Mouse (Mus musculus) megakaryocyte, embryonic 14.5 days (primary cell): ENCODE data around the gene Rnase2b. TPM values are rescaled to one million over a fixed set of nuclear protein-coding genes. Genes with fewer than 3 reads are reported as not detected.
"Not testable (repeated sequence)": the region's sequence is repeated elsewhere in the genome, so short reads cannot be mapped to it uniquely, and the experiment has no call there.

Source experiments
- H3K27me3 ChIP-seq: replicated peaks from 2 replicates; pipeline ENCODE3; 2012; ENCODE audit warnings: inconsistent platforms
- H3K36me3 ChIP-seq: replicated peaks from 2 replicates; pipeline ENCODE3; 2012; ENCODE audit warnings: low read length, inconsistent platforms, mixed read lengths
- H3K4me1 ChIP-seq: 2 replicates; pipeline ENCODE4 v1.6.1; 2012; ENCODE audit warnings: inconsistent platforms
- H3K4me3 ChIP-seq: replicated peaks from 2 replicates; pipeline ENCODE3; 2012; ENCODE audit warnings: moderate library complexity, mild to moderate bottlenecking, inconsistent platforms
- H3K9me3 ChIP-seq: 2 replicates; pipeline ENCODE4 v1.6.1; 2012; ENCODE audit warnings: inconsistent platforms
- FLI1 ChIP-seq: IDR thresholded peaks from 2 replicates; pipeline ENCODE4 v1.6.1; 2012; ENCODE audit warnings: low read length, inconsistent platforms, mixed read lengths
- GATA1 ChIP-seq: IDR thresholded peaks from 3 replicates; pipeline ENCODE4 v1.6.1; 2012; ENCODE audit warnings: mixed read lengths, low read length, inconsistent platforms, borderline replicate concordance
- polyA plus RNA-seq: library from polyadenylated mRNA; stranded (reverse); fragments of >175 nt; gene quantifications from 2 replicates; pipeline ENCODE4 v1.2.3, GENCODE M21; 2012; ENCODE audit warnings: low replicate concordance; ENCODE audit not compliant: insufficient read depth

The Rnase2b gene
- polyA plus RNA-seq, 1 experiment, result not detected

DNA sequence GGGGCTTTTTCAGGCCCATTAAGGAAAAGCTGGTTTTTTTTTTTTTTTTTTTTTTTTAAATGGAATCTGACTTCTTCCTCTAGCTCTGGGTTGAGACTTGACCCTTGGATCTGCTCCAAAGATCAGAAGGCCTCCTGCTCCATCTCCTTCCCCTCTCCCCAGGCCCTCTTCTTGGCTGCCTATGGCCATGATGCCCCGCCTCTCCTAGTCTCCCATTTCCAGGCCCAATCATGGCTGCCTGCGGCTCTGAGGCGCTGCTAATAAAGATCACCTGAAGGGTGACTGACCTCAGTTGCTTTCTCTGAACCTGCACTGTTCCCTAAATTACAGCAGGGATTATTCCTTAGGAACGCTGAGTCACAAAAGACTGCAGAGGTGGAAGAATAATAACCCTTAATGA, 11.8 kb downstream of the Rnase2b start:
- H3K4me1 ChIP-seq, result no peaks in the 10 kb centered on the region

DNA sequence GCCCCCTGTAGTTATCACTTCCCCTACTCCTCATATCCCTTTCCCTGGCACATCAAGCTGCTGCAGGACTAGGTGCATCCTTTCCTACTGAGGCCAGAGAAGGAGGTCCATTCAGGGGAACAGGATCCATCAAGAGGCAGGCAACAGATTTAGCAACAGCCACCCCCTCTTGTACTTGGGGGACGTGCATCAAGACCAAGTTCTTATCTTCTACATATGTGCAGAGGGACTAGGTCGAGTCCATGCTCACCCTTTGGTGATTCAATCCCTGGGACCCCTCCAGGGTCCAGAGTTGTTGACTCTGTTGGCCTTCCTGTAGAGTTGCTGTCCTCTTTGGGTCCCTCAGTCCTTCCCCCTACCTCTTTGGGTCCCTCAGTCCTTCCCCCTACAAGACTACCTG, 19.0 kb downstream of the Rnase2b start:
- H3K27me3 ChIP-seq, H3K4me3 ChIP-seq, H3K9me3 ChIP-seq, H3K36me3 ChIP-seq, H3K4me1 ChIP-seq: not testable (repeated sequence)

More for the DNA sequence above, 11.8 kb downstream of the Rnase2b start:
- Histone ChIP-seq H3K27me3 (no peaks in the 10 kb centered on the region), H3K36me3 (no peaks in the 10 kb centered on the region), H3K9me3 (no peaks in the 10 kb centered on the region), H3K4me3 (no peak overlapping the region)
- TF ChIP-seq FLI1, result no peak
- TF ChIP-seq GATA1, result no peak

DNA sequence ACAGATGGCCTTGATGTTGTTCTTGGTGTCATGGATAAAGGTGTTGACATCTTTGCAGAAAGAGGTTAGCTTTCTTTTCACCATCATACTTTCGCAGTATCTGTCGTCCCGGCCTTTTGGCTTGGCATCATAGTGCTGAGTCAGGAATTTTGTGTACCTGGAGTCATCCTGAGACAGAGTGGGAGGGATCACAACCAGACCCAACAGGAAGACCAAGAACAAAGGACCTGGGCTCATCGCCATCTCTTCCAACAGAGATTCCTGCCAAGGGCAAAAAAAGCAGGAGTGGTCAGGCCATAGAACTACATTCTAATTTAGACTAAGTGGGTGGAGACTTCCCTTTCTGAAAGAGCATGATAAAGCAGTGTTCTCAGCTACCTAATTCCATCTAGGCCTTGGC, 33.6 kb downstream of the Rnase2b start:
- TF ChIP-seq FLI1 (no peak), GATA1 (no peak)
- H3K4me3 ChIP-seq, result no peak overlapping the region

DNA sequence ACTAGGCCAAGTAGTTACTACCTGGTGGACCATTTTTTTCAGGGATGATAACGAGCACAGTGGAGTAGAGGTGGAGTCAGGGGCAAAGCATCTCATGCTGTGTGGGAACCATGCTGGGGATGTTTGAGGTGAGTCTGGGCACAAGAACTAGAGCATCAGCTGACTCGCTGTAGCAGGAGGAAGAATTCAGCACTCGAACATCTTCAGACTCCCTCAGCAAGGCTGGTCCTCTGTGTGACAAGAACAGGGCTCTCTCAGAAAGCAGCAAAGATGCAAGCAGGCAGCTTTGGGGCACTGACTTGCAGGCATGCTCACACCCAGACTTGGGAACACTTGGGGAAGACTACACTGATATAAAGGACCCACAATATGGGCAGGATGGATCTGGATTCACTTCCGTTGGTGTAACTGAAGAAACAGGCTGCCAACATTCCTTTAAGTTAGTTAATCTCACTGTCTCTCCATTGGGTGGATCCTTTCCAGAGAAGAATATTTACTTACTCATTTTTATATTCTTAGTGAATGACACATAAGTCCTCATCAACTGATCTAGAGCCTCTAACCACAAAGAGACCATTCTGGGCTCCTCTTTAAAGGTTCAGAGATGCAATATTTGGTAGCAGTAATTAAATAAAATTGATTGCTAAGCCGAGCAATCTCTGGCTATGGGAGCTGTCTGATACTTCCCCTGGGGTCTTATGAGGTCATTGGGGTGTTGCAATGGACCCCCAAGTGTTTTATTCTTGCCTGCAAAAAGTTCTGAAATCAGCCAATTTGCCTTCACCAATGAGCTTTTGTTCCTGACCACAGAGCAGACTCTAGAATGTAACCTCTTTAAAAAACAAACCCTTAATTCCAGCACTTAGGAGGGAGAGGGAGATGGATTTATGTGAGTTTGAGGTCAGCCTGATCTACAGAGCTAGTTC, 37.3 kb downstream of the Rnase2b start, which contains the start of gene Ang2:
Gene Ang2 (minus strand): TSS at position 51 of the 926 bp plus-strand sequence.
- Histone ChIP-seq H3K4me3 (no peak within 1 kb of the TSS), H3K36me3 (no peaks in the 10 kb centered on the region), H3K4me1 (peaks cover 7% of the 10 kb centered on the region), H3K27me3 (no peaks in the 10 kb centered on the region), H3K9me3 (no peaks in the 10 kb centered on the region)
- no peak for TF ChIP-seq FLI1
- no peak for TF ChIP-seq GATA1

More for the DNA sequence above, 33.6 kb downstream of the Rnase2b start:
- Histone ChIP-seq H3K27me3 (no peaks in the 10 kb centered on the region), H3K4me1 (peaks cover 7% of the 10 kb centered on the region), H3K9me3 (no peaks in the 10 kb centered on the region), H3K36me3 (no peaks in the 10 kb centered on the region)

DNA sequence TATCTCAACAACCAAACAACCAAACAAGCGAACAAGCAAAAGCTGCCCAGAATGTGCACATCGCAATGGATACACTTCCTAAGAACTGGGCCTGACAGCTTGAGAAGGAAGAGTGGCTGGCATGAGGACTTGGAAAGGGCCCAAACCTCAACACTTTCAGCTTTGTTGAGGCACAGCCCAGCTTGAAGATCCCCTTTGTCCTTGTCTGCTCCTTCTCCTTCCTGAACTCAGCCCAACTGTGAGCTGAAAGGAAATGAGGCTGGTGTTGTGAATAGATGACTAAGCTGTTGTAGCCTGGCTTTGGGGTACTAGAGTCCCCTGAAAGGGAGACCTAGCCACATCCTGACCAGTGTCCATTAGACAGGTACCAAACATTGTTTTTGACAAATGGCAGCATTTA, 38.0 kb downstream of the Rnase2b start:
- Histone ChIP-seq H3K4me3 (no peak overlapping the region), H3K9me3 (no peaks in the 10 kb centered on the region), H3K4me1 (peaks cover 7% of the 10 kb centered on the region), H3K27me3 (no peaks in the 10 kb centered on the region), H3K36me3 (no peaks in the 10 kb centered on the region)
- no peak for TF ChIP-seq GATA1
- no peak for TF ChIP-seq FLI1

DNA sequence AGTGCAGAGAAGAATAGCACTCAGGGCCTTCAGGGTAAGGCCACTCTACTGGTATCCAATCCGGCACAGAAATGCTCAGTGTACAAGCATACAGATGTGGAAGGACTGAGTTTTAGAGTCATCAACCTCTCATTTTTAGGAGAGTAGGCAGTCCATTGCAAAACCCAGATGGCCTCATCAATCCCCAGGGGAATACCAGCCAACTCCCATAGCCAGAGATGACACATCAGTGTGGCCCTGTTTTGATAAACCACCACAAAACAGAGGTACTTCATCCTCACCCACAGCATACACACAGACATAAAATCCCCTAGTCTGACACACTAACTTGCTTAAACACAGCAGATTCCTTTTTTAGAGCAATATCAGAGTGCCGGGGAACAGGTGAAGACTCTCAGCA, 38.4 kb downstream of the Rnase2b start:
- TF ChIP-seq GATA1, result no peak
- Histone ChIP-seq H3K9me3 (no peaks in the 10 kb centered on the region), H3K4me3 (no peak overlapping the region)

DNA sequence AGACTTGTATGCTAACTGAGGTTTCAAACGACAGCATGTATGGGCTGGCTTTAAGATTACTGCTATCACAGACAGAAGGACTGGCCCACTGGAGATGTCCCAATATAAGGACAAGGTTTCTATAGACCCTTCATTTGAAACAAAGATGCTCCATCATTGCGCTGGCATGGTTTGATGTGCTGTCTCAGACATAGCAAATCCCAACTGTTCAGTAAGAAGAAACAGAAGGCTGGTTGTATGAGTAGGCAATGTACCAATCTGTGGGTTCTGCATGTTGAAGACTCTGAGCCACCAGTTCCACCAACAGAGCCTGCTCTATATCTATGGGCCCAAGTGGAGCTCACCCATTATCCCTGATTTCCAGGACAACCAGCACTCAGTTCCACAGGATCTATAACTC, 41.1 kb downstream of the Rnase2b start, which contains the start of gene Ear14:
Gene Ear14 (plus strand): TSS at position 277 of the 400 bp plus-strand sequence.
- Histone ChIP-seq H3K9me3 (no peaks in the 10 kb centered on the region), H3K4me1 (peaks cover 7% of the 10 kb centered on the region), H3K27me3 (no peaks in the 10 kb centered on the region), H3K4me3 (no peak within 1 kb of the TSS), H3K36me3 (no peaks in the 10 kb centered on the region)
- TF ChIP-seq FLI1, result no peak
- TF ChIP-seq GATA1, result no peak

More for the DNA sequence above, 38.4 kb downstream of the Rnase2b start:
- Histone ChIP-seq H3K4me1 (peaks cover 7% of the 10 kb centered on the region), H3K27me3 (no peaks in the 10 kb centered on the region), H3K36me3 (no peaks in the 10 kb centered on the region)

Other genes with a start within 250 kb of the Rnase2b start
- 14.5 and 15.9 TPM in 2 replicates for gene Osgep, start 237.4 kb upstream of the Rnase2b start, polyA plus RNA-seq
- 13.9 and 87.6 TPM in 2 replicates for gene Apex1, start 237.3 kb upstream of the Rnase2b start, polyA plus RNA-seq
- gene Pip4p1, start 231.4 kb upstream of the Rnase2b start, polyA plus RNA-seq, result 82.0 and 93.0 TPM in 2 replicates
- gene Pnp, start 231.2 kb upstream of the Rnase2b start, polyA plus RNA-seq, result 1.4 TPM in 1 of 2 replicates, not detected in the other
- gene Gm49342, start 217.7 kb upstream of the Rnase2b start, polyA plus RNA-seq, result 1.00 TPM in 1 of 2 replicates, not detected in the other
- gene Pnp2, start 206.3 kb upstream of the Rnase2b start, polyA plus RNA-seq, result not detected in 2 replicates
- not detected in 2 replicates for gene Rnase10, start 154.5 kb upstream of the Rnase2b start, polyA plus RNA-seq
- not detected in 2 replicates for gene Rnase9, start 120.4 kb upstream of the Rnase2b start, polyA plus RNA-seq
- not detected in 2 replicates for gene Rnase11, start 112.1 kb upstream of the Rnase2b start, polyA plus RNA-seq
- gene Rnase12, start 104.6 kb upstream of the Rnase2b start, polyA plus RNA-seq, result not detected in 2 replicates
- gene Olfr750, start 87.8 kb upstream of the Rnase2b start, polyA plus RNA-seq, result not detected in 2 replicates
- 1.6 TPM in 1 of 2 replicates, not detected in the other for gene Rnase4, start 71.2 kb upstream of the Rnase2b start, polyA plus RNA-seq
- gene Ang, start 71.1 kb upstream of the Rnase2b start, polyA plus RNA-seq, result not detected in 2 replicates
- not detected in 2 replicates for gene Eddm3b, start 47.8 kb upstream of the Rnase2b start, polyA plus RNA-seq
- gene Rnase6, start 38.4 kb upstream of the Rnase2b start, polyA plus RNA-seq, result 0.23 TPM in 1 of 2 replicates, not detected in the other
- gene Rnase1, start 15.5 kb upstream of the Rnase2b start, polyA plus RNA-seq, result not detected in 2 replicates
- not detected in 2 replicates for gene Ang2, start 36.9 kb downstream of the Rnase2b start, polyA plus RNA-seq
- not detected in 2 replicates for gene Ear14, start 41.1 kb downstream of the Rnase2b start, polyA plus RNA-seq
- not detected in 2 replicates for gene Rnase2a, start 93.9 kb downstream of the Rnase2b start, polyA plus RNA-seq
- not detected in 2 replicates for gene Gm7247, start 199.5 kb downstream of the Rnase2b start, polyA plus RNA-seq
- gene Vmn2r88, start 248.6 kb downstream of the Rnase2b start, polyA plus RNA-seq, result not detected in 2 replicates